Mouse (Mus musculus) cerebellum, adult 9-10 months (tissue): ENCODE data around the gene Zfp64.
A peak's percentile ranks its signal among the peaks of the same experiment; 100 is the strongest.
"Not testable (repeated sequence)": the region's sequence is repeated elsewhere in the genome, so short reads cannot be mapped to it uniquely, and the experiment has no call there.

ENCODE experiments used
- DNase-seq: peaks from one replicate; pipeline ENCODE4 v3.0.0; 2022

The Zfp64 gene

GRCm38 (mm10) chr2:168884641-168885040 lies 70.7 kb downstream of the Zfp64 start:
- no peak for DNase-seq

GRCm38 (mm10) chr2:168882997-168883396 lies 72.4 kb downstream of the Zfp64 start:
- no peak for DNase-seq

- peak; percentile 5 for DNase-seq
These were observed 73.5 kb downstream of the Zfp64 start for GRCm38 (mm10) chr2:168881927-168882326.

GRCm38 (mm10) chr2:168879573-168879972 lies 75.8 kb downstream of the Zfp64 start:
- DNase-seq: no peak

- DNase-seq: no peak
These were observed 76.7 kb downstream of the Zfp64 start for GRCm38 (mm10) chr2:168878708-168879107.

- DNase-seq: no peak
These were observed 77.2 kb downstream of the Zfp64 start for GRCm38 (mm10) chr2:168878158-168878557.

- DNase-seq: no peak
These were observed 78.8 kb downstream of the Zfp64 start for GRCm38 (mm10) chr2:168876631-168877030.

- DNase-seq: no peak
These were observed 80.9 kb downstream of the Zfp64 start for GRCm38 (mm10) chr2:168874498-168874897.

GRCm38 (mm10) chr2:168871767-168872511 lies 83.4 kb downstream of the Zfp64 start:
- DNase-seq: no peak

GRCm38 (mm10) chr2:168870480-168870879 lies 84.9 kb downstream of the Zfp64 start:
- DNase-seq: no peak

GRCm38 (mm10) chr2:168866942-168867341 lies 88.4 kb downstream of the Zfp64 start:
- DNase-seq: no peak

- no peak for DNase-seq
These were observed 89.0 kb downstream of the Zfp64 start for GRCm38 (mm10) chr2:168866436-168866835.

GRCm38 (mm10) chr2:168864905-168865304 lies 90.5 kb downstream of the Zfp64 start:
- DNase-seq: no peak

GRCm38 (mm10) chr2:168862694-168863093 lies 92.7 kb downstream of the Zfp64 start:
- no peak for DNase-seq

GRCm38 (mm10) chr2:168860922-168861740 lies 94.3 kb downstream of the Zfp64 start:
- no peak for DNase-seq

GRCm38 (mm10) chr2:168860032-168860691 lies 95.2 kb downstream of the Zfp64 start:
- DNase-seq: no peak

GRCm38 (mm10) chr2:168856638-168857037 lies 98.7 kb downstream of the Zfp64 start:
- DNase-seq: no peak

- DNase-seq: no peak
These were observed 100.6 kb downstream of the Zfp64 start for GRCm38 (mm10) chr2:168854777-168855176.

GRCm38 (mm10) chr2:168853869-168854268 lies 101.5 kb downstream of the Zfp64 start:
- DNase-seq: not testable (repeated sequence)

GRCm38 (mm10) chr2:168851545-168851944 lies 103.8 kb downstream of the Zfp64 start:
- DNase-seq: no peak

GRCm38 (mm10) chr2:168848553-168848952 lies 106.8 kb downstream of the Zfp64 start:
- DNase-seq: no peak

GRCm38 (mm10) chr2:168846180-168846720 lies 109.1 kb downstream of the Zfp64 start:
- no peak for DNase-seq
